Mouse (Mus musculus): Measurements from ENCODE around the gene Cotl1.
A peak's percentile ranks its signal among the peaks of the same experiment; 100 is the strongest.

Gene Cotl1

GRCm38 (mm10) chr8:119786871-119787270, 53.5 kb downstream of the Cotl1 start:
- no peak for DNase-seq (ENCODE audit: extremely low spot score)

- DNase-seq (ENCODE audit: extremely low spot score), result no peak
Observed at GRCm38 (mm10) chr8:119785764-119786405, 54.5 kb downstream of the Cotl1 start.

GRCm38 (mm10) chr8:119784676-119785075, 55.7 kb downstream of the Cotl1 start:
- no peak for DNase-seq (ENCODE audit: extremely low spot score)

GRCm38 (mm10) chr8:119784141-119784574, 56.2 kb downstream of the Cotl1 start:
- no peak for DNase-seq (ENCODE audit: extremely low spot score)

GRCm38 (mm10) chr8:119783579-119783978, 56.8 kb downstream of the Cotl1 start:
- no peak for DNase-seq (ENCODE audit: extremely low spot score)

- DNase-seq (ENCODE audit: extremely low spot score), result peak; percentile 59
Observed at GRCm38 (mm10) chr8:119782715-119783114, 57.6 kb downstream of the Cotl1 start.

GRCm38 (mm10) chr8:119781086-119781840, 59.1 kb downstream of the Cotl1 start:
- DNase-seq (ENCODE audit: extremely low spot score), result no peak

- DNase-seq (ENCODE audit: extremely low spot score), result no peak
Observed at GRCm38 (mm10) chr8:119780402-119781049, 59.8 kb downstream of the Cotl1 start.

GRCm38 (mm10) chr8:119779013-119779737, 61.2 kb downstream of the Cotl1 start:
- peak; percentile 82 for DNase-seq (ENCODE audit: extremely low spot score)

GRCm38 (mm10) chr8:119778263-119778662, 62.1 kb downstream of the Cotl1 start, which contains the start of gene Tldc1:
Gene Tldc1 (minus strand): TSS chr8:119778416.
- DNase-seq (ENCODE audit: extremely low spot score), result peak; percentile 99

- DNase-seq (ENCODE audit: extremely low spot score), result no peak
Observed at GRCm38 (mm10) chr8:119777765-119778164, 62.6 kb downstream of the Cotl1 start.

GRCm38 (mm10) chr8:119776668-119777245, 63.6 kb downstream of the Cotl1 start:
- no peak for DNase-seq (ENCODE audit: extremely low spot score)

- DNase-seq (ENCODE audit: extremely low spot score), result no peak
Observed at GRCm38 (mm10) chr8:119765761-119766444, 74.4 kb downstream of the Cotl1 start.

- no peak for DNase-seq (ENCODE audit: extremely low spot score)
Observed at GRCm38 (mm10) chr8:119765311-119765710, 75.0 kb downstream of the Cotl1 start.

- DNase-seq (ENCODE audit: extremely low spot score), result no peak
Observed at GRCm38 (mm10) chr8:119762226-119763220, 77.8 kb downstream of the Cotl1 start.

- no peak for DNase-seq (ENCODE audit: extremely low spot score)
Observed at GRCm38 (mm10) chr8:119761692-119762091, 78.7 kb downstream of the Cotl1 start.
